Mouse (Mus musculus) hindbrain, embryonic 14.5 days (tissue): ENCODE data around the gene Pkd2l1. TPM values are rescaled to one million over a fixed set of nuclear protein-coding genes. Genes with fewer than 3 reads are reported as not detected.

ENCODE experiments used
- ATAC-seq: fragments of 200-750 bp; cut with Nextera tagmentation; 2 replicates; pipeline ENCODE4 v1.8.0; 2017; ENCODE audit warnings: moderate number of reproducible peaks, mild to moderate bottlenecking, moderate TSS enrichment, moderate library complexity; ENCODE audit not compliant: low FRiP score
- DNase-seq: peaks from one replicate; pipeline ENCODE4 v3.0.0-alpha.2; 2015; ENCODE audit warnings: low spot score
- H3K27ac ChIP-seq: fragments of 300-500 bp; sonication (generic); 2 replicates; pipeline ENCODE4 v1.5.1; 2014; ENCODE audit warnings: mild to moderate bottlenecking, moderate library complexity
- H3K27me3 ChIP-seq: fragments of 300-500 bp; sonication (generic); 2 replicates; pipeline ENCODE4 v1.6.1; 2014; ENCODE audit warnings: mild to moderate bottlenecking, low read length, mixed read lengths; ENCODE audit not compliant: control insufficient read depth, insufficient read depth
- H3K36me3 ChIP-seq: fragments of 300-500 bp; sonication (generic); replicated peaks from 2 replicates; pipeline ENCODE4 v1.6.1; 2014; ENCODE audit not compliant: control insufficient read depth, insufficient read depth
- H3K4me1 ChIP-seq: fragments of 300-500 bp; sonication (generic); replicated peaks from 2 replicates; pipeline ENCODE4 v1.6.1; 2014; ENCODE audit warnings: antibody characterized with exemption, low read length, mixed read lengths; ENCODE audit not compliant: control insufficient read depth, insufficient read depth
- H3K4me2 ChIP-seq: fragments of 300-500 bp; sonication (generic); replicated peaks from 2 replicates; pipeline ENCODE4 v1.6.1; 2014; ENCODE audit warnings: mild to moderate bottlenecking, moderate library complexity
- H3K4me3 ChIP-seq: fragments of 300-500 bp; sonication (generic); replicated peaks from 2 replicates; pipeline ENCODE4 v1.5.1; 2014; ENCODE audit warnings: mild to moderate bottlenecking, low read length
- H3K9ac ChIP-seq: fragments of 300-500 bp; sonication (generic); 2 replicates; pipeline ENCODE4 v1.6.1; 2014
- H3K9me3 ChIP-seq: fragments of 300-500 bp; sonication (generic); 2 replicates; pipeline ENCODE4 v1.6.1; 2016; ENCODE audit warnings: low read length; ENCODE audit not compliant: control insufficient read depth
- WGBS: fragments of 180-500 bp; shearing (Covaris S2); extraction: QIAGEN DNeasy Blood & Tissue Kit; methylation state at CpG from one replicate; pipeline ENCODE4 v1.1.7; 2014; 5-methylcytosine and 5-hydroxymethylcytosine counted together
- polyA plus RNA-seq: library from polyadenylated mRNA; unstranded; fragments of >200 nt; fragmentation: Nextera tagmentation; extraction: Ambion mirVana; gene quantifications from 2 replicates; pipeline ENCODE4 v1.2.1, GENCODE M21; 2014

Pkd2l1 gene
- polyA plus RNA-seq, 1 experiment from 2014 or later, result 0.43 TPM

GRCm38 (mm10) chr19:44103001-44103400 lies 89.2 kb downstream of the Pkd2l1 start:
- peaks cover 12% of the 10 kb centered on the region for H3K4me1 ChIP-seq
- no peak overlapping the region for H3K4me2 ChIP-seq
- ATAC-seq (no peak), DNase-seq (no peak)
- WGBS, result 92% methylated on average over 3 of the region's 3 CpGs
- peaks cover 41% of the 10 kb centered on the region for H3K36me3 ChIP-seq
- H3K9ac ChIP-seq, result no peak overlapping the region
- H3K4me3 ChIP-seq, result no peak overlapping the region
- H3K9me3 ChIP-seq, result no peaks in the 10 kb centered on the region
- H3K27me3 ChIP-seq, result no peaks in the 10 kb centered on the region
- no peak overlapping the region for H3K27ac ChIP-seq

GRCm38 (mm10) chr19:44100840-44101239 lies 91.4 kb downstream of the Pkd2l1 start:
- Histone ChIP-seq H3K36me3 (peaks cover 62% of the 10 kb centered on the region), H3K4me2 (no peak overlapping the region), H3K4me1 (no peaks in the 10 kb centered on the region), H3K4me3 (no peak overlapping the region), H3K27ac (no peak overlapping the region), H3K9me3 (0 out of 2 replicates have a peak, but pooled peaks cover 10% of the 10 kb centered on the region), H3K9ac (no peak overlapping the region), H3K27me3 (no peaks in the 10 kb centered on the region)
- DNase-seq, result no peak
- ATAC-seq, result no peak

Other genes starting within 250 kb of the Pkd2l1 start
- gene Cpn1, start 205.9 kb downstream of the Pkd2l1 start, polyA plus RNA-seq, result 0.20 and 0.26 TPM in 2 replicates
- gene Cyp2c23, start 163.2 kb downstream of the Pkd2l1 start, polyA plus RNA-seq, result not detected in 2 replicates
- gene Erlin1, start 122.7 kb downstream of the Pkd2l1 start, polyA plus RNA-seq, result 17.1 and 17.8 TPM in 2 replicates
- gene Chuk, start 85.0 kb downstream of the Pkd2l1 start, polyA plus RNA-seq, result 48.3 and 52.5 TPM in 2 replicates
- gene Cwf19l1, start 56.6 kb downstream of the Pkd2l1 start, polyA plus RNA-seq, result 29.7 and 36.6 TPM in 2 replicates
- gene Bloc1s2, start 46.0 kb downstream of the Pkd2l1 start, polyA plus RNA-seq, result 164 and 173 TPM in 2 replicates
- gene Scd3, start 10.8 kb upstream of the Pkd2l1 start, polyA plus RNA-seq, result 4.2 and 5.4 TPM in 2 replicates
- 323 and 381 TPM in 2 replicates for gene Scd2, start 101.2 kb upstream of the Pkd2l1 start, polyA plus RNA-seq
- gene Scd4, start 140.7 kb upstream of the Pkd2l1 start, polyA plus RNA-seq, result 0.25 and 0.30 TPM in 2 replicates
- gene Scd1, start 215.4 kb upstream of the Pkd2l1 start, polyA plus RNA-seq, result 8.4 and 10.6 TPM in 2 replicates